Mouse (Mus musculus) forebrain, embryonic 13.5 days (tissue): ENCODE data around the gene Sphk1. TPM values are rescaled to one million over a fixed set of nuclear protein-coding genes. Genes with fewer than 3 reads are reported as not detected.

Experiments used
- ATAC-seq: fragments of 200-750 bp; cut with Nextera tagmentation; 2 replicates; pipeline ENCODE4 v1.8.0; 2017
- H3K27ac ChIP-seq: fragments of 300-500 bp; sonication (generic); 2 replicates; pipeline ENCODE4 v1.5.1; 2015; ENCODE audit warnings: inconsistent platforms, mild to moderate bottlenecking, moderate library complexity
- H3K27me3 ChIP-seq: fragments of 300-500 bp; sonication (generic); 2 replicates; pipeline ENCODE4 v1.6.1; 2015; ENCODE audit warnings: mild to moderate bottlenecking, inconsistent platforms
- H3K36me3 ChIP-seq: fragments of 300-500 bp; sonication (generic); 2 replicates; pipeline ENCODE4 v1.6.1; 2015; ENCODE audit warnings: mild to moderate bottlenecking, inconsistent platforms; ENCODE audit not compliant: poor library complexity, severe bottlenecking
- H3K4me1 ChIP-seq: fragments of 300-500 bp; sonication (generic); 2 replicates; pipeline ENCODE4 v1.6.1; 2015; ENCODE audit warnings: inconsistent platforms
- H3K4me2 ChIP-seq: fragments of 300-500 bp; sonication (generic); 2 replicates; pipeline ENCODE4 v1.6.1; 2015; ENCODE audit warnings: inconsistent platforms, mild to moderate bottlenecking, moderate library complexity
- H3K4me3 ChIP-seq: fragments of 300-500 bp; sonication (generic); 2 replicates; pipeline ENCODE4 v1.5.1; 2015; ENCODE audit warnings: mild to moderate bottlenecking, inconsistent platforms
- H3K9ac ChIP-seq: fragments of 300-500 bp; sonication (generic); 2 replicates; pipeline ENCODE4 v1.6.1; 2015; ENCODE audit warnings: mild to moderate bottlenecking, inconsistent platforms
- H3K9me3 ChIP-seq: fragments of 300-500 bp; sonication (generic); replicated peaks from 2 replicates; pipeline ENCODE4 v1.6.1; 2016; ENCODE audit warnings: inconsistent platforms
- WGBS: fragments of 180-500 bp; shearing (Covaris S2); methylation state at CpG from one replicate; pipeline ENCODE4 v1.1.7; 2015; 5-methylcytosine and 5-hydroxymethylcytosine counted together
- polyA plus RNA-seq: library from polyadenylated mRNA; unstranded; fragments of >200 nt; fragmentation: Nextera tagmentation; extraction: Ambion mirVana; gene quantifications from 2 replicates; pipeline ENCODE4 v1.2.1, GENCODE M21; 2015

Gene Sphk1
- polyA plus RNA-seq, 1 experiment from 2014 or later = 0.98 TPM

DNA sequence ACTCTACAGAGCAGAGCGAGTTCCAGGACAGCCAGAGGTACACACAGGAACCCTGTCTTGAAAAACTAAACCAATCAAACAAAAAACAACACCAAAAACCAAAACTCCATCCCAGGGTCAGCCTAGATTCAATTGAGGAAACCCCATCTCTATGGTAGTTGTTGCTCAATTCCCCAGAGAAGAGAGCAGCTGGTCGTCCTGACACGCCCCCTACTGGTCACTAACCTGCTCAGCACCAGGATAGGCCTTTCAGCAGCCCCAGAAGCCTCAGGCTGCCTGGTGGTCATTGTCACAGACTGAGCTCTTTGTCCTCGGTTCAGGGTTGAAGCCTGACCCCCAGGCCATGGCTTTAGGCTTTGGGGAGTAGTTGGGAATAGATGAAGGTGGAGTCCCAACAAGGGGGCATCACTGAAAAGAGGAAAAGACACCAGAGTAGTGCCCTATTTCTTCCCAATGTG is 36.9 kb upstream of the Sphk1 start, which contains the start of gene Prpsap1:
TSS of gene Prpsap1 (minus strand) at position 408 of the 458 bp plus-strand sequence.
- peak within 1 kb of the TSS; percentile 21; the same call in 1 of the 2 replicates for H3K9ac ChIP-seq
- peaks cover 24% of the 10 kb centered on the region for H3K4me1 ChIP-seq
- H3K27me3 ChIP-seq = no peaks in the 10 kb centered on the region
- H3K4me2 ChIP-seq = no peak within 1 kb of the TSS
- H3K36me3 ChIP-seq = no peaks in the 10 kb centered on the region
- H3K9me3 ChIP-seq = no peaks in the 10 kb centered on the region
- ATAC-seq = no peak
- peak within 1 kb of the TSS; percentile 51; the same call in 1 of the 2 replicates for H3K27ac ChIP-seq
- no peak within 1 kb of the TSS for H3K4me3 ChIP-seq
- WGBS = 22% methylated on average over 4 of the region's 4 CpGs

DNA sequence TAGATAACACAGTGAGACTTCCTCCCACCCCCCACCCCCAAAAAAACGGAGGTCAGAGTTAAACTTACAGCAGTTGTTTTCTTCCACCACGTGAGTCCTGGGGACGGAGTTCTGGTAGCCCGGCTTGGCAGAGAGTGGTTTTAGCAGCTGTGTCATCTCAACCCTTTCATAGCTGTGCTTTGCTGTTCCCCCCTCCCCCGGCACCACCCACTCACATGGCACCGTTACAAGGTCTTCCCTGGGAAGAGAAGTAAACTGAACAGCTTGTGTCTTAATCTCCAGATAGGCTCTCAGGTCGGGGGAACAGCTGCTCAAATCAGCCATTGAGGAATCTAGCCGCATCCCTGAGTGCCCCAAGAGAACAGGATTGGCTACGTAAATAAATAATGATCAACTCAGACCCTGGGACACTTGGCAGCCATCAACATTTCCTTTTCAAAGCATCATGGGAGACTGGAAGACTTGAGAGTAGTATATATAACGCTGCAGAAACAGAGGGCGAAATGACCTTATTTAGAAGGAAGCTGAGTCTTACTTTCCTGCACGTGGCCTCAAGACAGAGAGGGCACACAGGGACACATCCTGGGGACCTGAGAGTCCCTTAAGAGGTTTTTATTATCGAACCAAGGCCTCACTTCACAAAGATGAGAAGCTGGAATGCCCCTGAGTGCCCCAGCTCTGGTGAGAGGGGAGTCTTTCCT is 36.1 kb upstream of the Sphk1 start:
- H3K27ac ChIP-seq = peak overlapping the region; percentile 51; the same call in 1 of the 2 replicates
- no peak overlapping the region for H3K4me2 ChIP-seq
- 64% methylated on average over 13 of the region's 13 CpGs for WGBS
- peaks cover 17% of the 10 kb centered on the region; the same call in 1 of the 2 replicates for H3K4me1 ChIP-seq
- H3K27me3 ChIP-seq = no peaks in the 10 kb centered on the region
- H3K36me3 ChIP-seq = no peaks in the 10 kb centered on the region
- H3K9me3 ChIP-seq = no peaks in the 10 kb centered on the region
- no peak for ATAC-seq
- H3K4me3 ChIP-seq = no peak overlapping the region
- peak overlapping the region; percentile 21; the same call in 1 of the 2 replicates for H3K9ac ChIP-seq

DNA sequence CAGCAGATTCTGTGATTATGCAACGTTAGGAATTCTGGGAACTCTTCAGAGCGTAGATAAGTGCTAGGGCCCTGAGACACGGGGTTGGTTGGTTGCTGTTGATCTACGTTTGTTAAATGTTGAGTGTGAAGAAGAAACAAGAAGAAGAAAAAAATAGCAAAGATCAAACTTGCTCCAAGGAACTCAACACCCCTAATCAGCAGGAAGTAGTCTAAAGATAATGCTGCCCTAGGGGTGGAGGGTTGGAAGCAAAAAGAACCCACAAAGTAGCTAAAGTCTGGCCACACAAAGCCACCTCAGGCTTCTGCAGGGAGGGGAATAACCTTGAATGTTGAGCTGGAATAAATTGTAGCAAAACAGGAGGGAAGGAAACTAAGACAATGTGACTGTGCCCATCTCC is 33.4 kb upstream of the Sphk1 start:
- Histone ChIP-seq H3K4me1 (peaks cover 12% of the 10 kb centered on the region; the same call in 1 of the 2 replicates), H3K4me2 (no peak overlapping the region), H3K9ac (no peak overlapping the region), H3K4me3 (no peak overlapping the region), H3K27me3 (no peaks in the 10 kb centered on the region), H3K9me3 (no peaks in the 10 kb centered on the region), H3K36me3 (no peaks in the 10 kb centered on the region), H3K27ac (no peak overlapping the region)
- WGBS = 90% methylated on average over 4 of the region's 4 CpGs
- ATAC-seq = no peak

DNA sequence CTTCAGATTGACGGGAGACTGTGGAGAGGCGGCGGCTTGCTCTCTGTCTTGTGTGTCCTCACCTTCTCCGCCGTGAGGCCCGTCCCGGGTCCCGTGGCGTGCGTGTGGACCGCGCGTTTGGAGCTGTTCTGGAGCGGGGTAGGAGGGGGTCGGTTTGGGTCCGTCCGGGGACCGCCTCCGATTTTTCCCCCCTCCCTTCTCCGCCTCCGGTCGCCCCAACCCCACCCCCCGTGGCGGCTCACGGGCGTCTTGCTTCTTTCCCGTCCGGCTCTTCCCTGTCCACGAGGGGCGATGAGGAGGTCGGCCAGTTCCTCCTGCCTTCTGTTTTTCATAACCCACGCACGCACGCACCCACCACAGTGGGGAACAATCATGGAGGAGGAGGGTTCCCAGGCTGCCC is 32.1 kb upstream of the Sphk1 start:
- Histone ChIP-seq H3K4me2 (peak overlapping the region; percentile 46), H3K36me3 (no peaks in the 10 kb centered on the region), H3K27ac (no peak overlapping the region), H3K4me1 (peaks cover 12% of the 10 kb centered on the region; the same call in 1 of the 2 replicates), H3K27me3 (no peaks in the 10 kb centered on the region), H3K4me3 (peak overlapping the region; percentile 16), H3K9ac (no peak overlapping the region), H3K9me3 (no peaks in the 10 kb centered on the region)
- ATAC-seq = no peak
- 35% methylated on average over 33 of the region's 34 CpGs for WGBS

DNA sequence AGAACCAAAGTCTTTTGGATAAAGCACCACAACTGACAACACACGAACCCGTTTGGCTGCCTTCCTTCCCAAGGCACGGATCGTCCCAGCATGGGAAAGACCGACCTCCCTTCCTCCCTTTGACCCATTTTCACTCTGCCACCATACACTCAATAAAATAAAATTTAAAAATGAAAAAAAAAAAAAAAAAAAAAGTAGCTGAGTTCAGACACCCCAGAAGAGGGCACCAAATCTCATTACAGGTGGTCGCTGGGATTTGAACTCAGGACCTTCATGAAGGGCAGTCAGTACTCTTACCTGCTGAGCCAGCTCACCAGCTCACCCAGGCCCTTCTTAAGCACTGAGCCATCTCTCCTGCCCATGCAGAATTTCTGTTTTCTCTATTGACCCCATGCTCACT is 31.7 kb upstream of the Sphk1 start:
- Histone ChIP-seq H3K4me3 (no peak overlapping the region), H3K4me1 (peaks cover 12% of the 10 kb centered on the region; the same call in 1 of the 2 replicates), H3K27me3 (no peaks in the 10 kb centered on the region), H3K9ac (no peak overlapping the region), H3K9me3 (no peaks in the 10 kb centered on the region), H3K36me3 (no peaks in the 10 kb centered on the region), H3K4me2 (peak overlapping the region; percentile 46; the same call in 1 of the 2 replicates), H3K27ac (no peak overlapping the region)
- WGBS = 49% methylated on average over 6 of the region's 6 CpGs
- no peak for ATAC-seq

DNA sequence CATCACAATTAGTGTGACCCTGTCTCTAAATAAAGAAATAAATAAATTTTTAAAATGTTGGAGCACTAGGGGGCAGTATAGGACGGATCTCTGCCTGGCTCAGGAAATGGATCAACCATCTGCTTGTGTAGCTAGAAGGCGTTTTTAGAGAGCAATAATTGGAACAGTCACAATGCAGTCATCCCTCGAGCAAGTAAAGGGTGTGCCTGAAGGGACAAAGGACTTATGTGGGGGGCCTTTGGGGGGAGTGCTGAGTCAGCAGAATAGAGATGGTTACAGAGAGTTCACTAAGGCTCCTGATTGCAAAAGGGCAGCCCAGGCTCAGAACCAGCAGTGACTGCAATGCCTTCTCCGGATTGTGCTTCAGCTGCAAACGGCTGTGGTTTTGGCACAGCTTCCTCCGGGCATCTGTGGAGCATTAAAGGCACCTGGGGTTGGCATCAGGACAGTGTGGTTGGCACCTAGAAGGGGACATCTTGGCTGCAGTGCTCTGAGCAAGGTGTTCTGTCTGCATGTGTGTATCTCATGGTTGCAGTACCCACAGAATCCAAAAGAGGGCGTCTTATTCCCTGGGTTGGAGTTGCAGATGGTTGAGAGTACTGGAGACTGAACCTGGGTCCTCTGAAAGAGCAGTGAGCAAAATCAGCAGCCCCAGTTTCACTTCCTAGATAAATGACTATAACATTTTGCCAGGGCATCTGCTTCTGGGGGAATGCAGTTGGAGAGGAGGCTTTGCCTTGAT is 29.5 kb upstream of the Sphk1 start:
- no peak overlapping the region for H3K9ac ChIP-seq

DNA sequence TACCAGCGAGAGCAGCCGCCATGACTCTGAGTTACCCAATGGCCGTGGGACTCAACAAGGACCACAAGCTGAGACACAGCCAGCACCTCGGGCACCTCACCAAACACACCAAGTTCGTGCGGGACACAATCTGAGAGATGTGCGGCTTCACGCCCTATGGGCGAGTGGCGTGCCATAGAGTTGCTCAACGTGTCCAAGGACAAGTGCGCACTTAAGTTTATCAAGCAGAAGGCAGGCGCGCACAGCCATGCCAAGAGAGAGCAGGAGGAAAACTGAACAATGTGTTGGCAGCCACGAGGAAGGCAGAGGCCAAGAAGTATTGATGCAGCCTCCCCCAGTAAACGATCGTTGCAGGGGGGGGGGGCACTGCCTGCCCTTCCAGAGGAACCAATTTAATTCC is 26.2 kb upstream of the Sphk1 start:
- Histone ChIP-seq H3K4me3 (no peak overlapping the region), H3K36me3 (no peaks in the 10 kb centered on the region), H3K9ac (no peak overlapping the region), H3K9me3 (no peaks in the 10 kb centered on the region), H3K4me2 (no peak overlapping the region), H3K27me3 (no peaks in the 10 kb centered on the region), H3K27ac (no peak overlapping the region), H3K4me1 (no peaks in the 10 kb centered on the region)
- no peak for ATAC-seq
- 88% methylated on average over 17 of the region's 17 CpGs for WGBS

More for the DNA sequence above, 29.5 kb upstream of the Sphk1 start:
- H3K27me3 ChIP-seq = no peaks in the 10 kb centered on the region
- H3K4me1 ChIP-seq = 0 out of 2 replicates have a peak, but pooled peaks cover 3% of the 10 kb centered on the region
- H3K4me3 ChIP-seq = no peak overlapping the region
- 23% methylated on average over 7 of the region's 7 CpGs for WGBS
- no peaks in the 10 kb centered on the region for H3K36me3 ChIP-seq
- H3K9me3 ChIP-seq = no peaks in the 10 kb centered on the region
- peak overlapping the region; percentile 55 for H3K27ac ChIP-seq
- H3K4me2 ChIP-seq = no peak overlapping the region
- ATAC-seq = peak; percentile 55

DNA sequence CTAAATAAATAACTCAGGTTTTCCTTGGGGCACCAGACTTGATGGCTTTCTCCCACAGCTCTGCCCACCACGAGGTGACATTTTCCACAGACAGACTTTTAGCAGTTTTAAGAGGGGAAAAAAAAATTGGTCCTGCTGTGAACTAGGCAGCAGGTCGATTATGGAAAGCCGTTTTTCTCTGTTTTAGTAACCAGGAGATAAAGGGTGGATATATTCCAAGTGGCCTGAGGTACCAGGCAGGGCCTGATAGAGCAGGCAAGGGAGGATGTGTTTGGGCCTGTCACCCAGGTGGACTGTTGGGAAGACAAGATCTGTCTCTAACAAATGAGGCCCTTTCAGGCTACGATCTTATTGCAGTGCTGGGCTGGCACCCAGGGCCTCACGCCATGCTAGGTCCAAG is 25.2 kb upstream of the Sphk1 start:
- no peak overlapping the region for H3K27ac ChIP-seq
- H3K27me3 ChIP-seq = no peaks in the 10 kb centered on the region
- WGBS = 71% methylated on average over 5 of the region's 5 CpGs
- no peaks in the 10 kb centered on the region for H3K9me3 ChIP-seq
- H3K9ac ChIP-seq = no peak overlapping the region
- H3K4me1 ChIP-seq = no peaks in the 10 kb centered on the region
- ATAC-seq = no peak
- no peak overlapping the region for H3K4me2 ChIP-seq
- no peak overlapping the region for H3K4me3 ChIP-seq
- H3K36me3 ChIP-seq = no peaks in the 10 kb centered on the region

DNA sequence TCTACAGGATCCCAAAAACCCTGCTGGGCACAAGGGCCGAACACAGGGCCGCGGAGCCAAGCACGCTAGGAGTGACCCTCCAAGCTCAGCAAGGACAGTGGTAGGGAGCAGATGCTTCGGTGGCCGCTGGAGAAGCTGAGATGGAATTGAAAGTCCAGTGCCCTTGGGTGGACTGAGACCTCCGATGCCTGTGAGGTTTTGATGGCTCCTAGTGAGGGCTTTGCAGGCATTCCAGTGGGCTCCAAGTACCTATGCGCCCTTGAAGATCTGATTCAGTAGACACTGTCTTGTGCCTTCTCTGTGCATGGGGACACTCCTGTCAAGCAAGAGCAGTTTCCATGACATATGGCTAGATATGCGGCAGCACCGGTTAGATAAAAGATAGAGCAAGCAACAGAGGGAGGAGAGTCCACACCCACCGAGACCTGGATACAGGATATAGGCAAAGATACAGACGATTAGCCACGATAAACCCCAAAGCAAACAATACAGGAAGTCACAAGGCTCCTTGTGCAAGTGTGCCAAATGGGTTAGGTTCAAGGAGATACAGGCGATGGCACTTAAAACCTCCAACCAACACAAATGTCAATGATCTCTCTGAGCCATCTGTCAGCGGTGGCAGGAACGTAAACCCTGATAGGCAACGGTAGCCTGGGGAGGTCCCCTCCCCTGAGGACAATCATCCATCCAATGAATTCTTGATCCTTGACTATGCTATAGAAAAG is 24.4 kb upstream of the Sphk1 start:
- Histone ChIP-seq H3K4me2 (no peak overlapping the region), H3K27me3 (no peaks in the 10 kb centered on the region), H3K9me3 (no peaks in the 10 kb centered on the region; the same call in 1 of the 2 replicates), H3K27ac (no peak overlapping the region), H3K36me3 (no peaks in the 10 kb centered on the region), H3K9ac (no peak overlapping the region), H3K4me3 (no peak overlapping the region), H3K4me1 (no peaks in the 10 kb centered on the region)
- no peak for ATAC-seq
- 85% methylated on average over 17 of the region's 17 CpGs for WGBS

DNA sequence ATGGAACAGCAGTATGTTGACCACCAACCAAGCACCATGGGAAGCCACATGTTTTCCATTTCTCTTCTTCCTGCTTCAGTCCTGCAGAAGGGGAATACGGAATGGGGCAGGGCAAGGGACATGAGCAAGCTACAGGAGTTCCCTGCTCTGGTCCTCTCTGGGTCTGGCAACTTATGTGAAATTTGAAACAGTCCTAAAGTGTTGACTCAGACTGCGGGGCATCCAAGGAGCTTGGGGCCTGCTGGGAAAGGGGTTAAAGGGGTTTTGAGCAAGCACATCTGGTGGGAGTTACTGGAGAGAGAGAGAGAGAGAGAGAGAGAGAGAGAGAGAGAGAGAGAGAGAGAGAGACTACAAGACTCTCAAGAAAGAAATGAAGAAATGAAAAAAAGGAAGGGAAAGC is 22.0 kb upstream of the Sphk1 start:
- Histone ChIP-seq H3K27ac (no peak overlapping the region), H3K4me2 (no peak overlapping the region), H3K9ac (no peak overlapping the region), H3K36me3 (no peaks in the 10 kb centered on the region), H3K4me3 (no peak overlapping the region), H3K27me3 (no peaks in the 10 kb centered on the region), H3K4me1 (no peaks in the 10 kb centered on the region), H3K9me3 (no peaks in the 10 kb centered on the region; the same call in 1 of the 2 replicates)
- 74% methylated on average over 2 of the region's 2 CpGs for WGBS
- ATAC-seq = no peak

DNA sequence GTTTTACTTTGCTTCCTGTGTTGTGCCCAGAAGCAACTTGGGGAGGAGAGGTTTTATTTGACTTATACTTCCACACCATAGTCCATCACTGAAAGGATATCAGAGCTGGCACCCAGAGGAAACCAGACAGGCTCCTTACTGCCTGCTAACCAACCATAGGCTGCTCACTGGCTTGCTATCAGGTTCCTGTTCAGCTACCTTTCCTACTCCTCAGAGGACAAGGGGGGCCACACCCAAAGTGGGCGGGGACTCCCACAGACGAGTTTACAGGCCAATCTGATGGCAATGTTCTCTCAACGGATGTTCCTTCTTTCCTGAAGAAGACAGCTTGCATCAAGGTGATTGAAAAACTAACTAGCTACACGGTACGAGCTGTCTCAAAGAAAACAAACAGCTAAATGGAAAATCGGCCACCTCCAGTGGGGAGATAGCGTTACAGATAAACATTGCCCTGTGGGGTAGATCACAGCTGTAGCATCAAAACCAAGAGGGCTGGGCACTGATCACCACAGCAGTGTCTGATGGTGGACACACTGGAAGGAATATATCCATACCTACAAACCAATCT is 19.3 kb upstream of the Sphk1 start:
- Histone ChIP-seq H3K9ac (no peak overlapping the region), H3K27me3 (peaks cover 9% of the 10 kb centered on the region; the same call in 1 of the 2 replicates), H3K27ac (no peak overlapping the region; the same call in 1 of the 2 replicates), H3K36me3 (no peaks in the 10 kb centered on the region), H3K4me1 (0 out of 2 replicates have a peak, but pooled peaks cover 8% of the 10 kb centered on the region), H3K4me2 (no peak overlapping the region), H3K4me3 (no peak overlapping the region), H3K9me3 (no peaks in the 10 kb centered on the region; the same call in 1 of the 2 replicates)
- 75% methylated on average over 7 of the region's 7 CpGs for WGBS
- no peak for ATAC-seq
